Mouse (Mus musculus) adipocyte (in vitro differentiated cells): ENCODE measurements around the gene Nxf1.

Experiments used
- DNase-seq: peaks from one replicate; pipeline ENCODE4 v3.0.0-alpha.2; 2016; ENCODE audit warnings: low spot score

The Nxf1 gene

DNA sequence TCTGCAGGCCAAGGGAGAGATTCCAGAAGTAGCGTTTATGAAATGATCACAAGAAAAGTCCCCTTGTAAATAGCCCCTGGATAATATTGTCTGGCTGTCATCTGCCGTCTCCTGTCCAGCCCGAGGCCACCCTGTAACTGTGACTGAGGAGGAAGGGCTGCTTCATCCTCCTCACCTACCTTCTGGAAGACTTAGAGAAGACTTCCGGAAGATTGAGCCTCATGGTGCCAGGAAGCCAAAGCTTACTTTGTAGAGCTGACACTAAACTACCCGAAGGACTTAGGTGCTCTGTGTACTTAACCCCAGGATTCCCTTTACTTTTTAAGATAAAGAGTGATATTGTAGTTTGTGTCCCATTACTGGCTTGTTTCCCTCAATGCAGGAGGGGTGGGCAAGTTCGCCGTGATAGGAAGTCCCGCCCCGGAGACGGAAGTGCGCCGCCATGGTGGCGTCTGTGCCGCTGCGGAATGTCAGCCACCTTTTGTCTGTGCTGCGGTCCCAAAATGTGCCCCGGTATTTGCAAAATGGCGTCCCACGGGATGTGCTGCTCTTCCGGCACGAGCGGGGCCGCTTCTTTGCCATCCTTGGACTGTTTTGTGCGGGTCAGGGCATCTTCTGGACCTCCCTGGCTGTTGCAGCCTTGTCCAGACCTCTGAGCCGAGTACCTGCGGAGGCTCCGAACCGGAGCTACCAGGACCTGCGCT lies 13.8 kb downstream of the Nxf1 start, which contains the start of gene Tmem223:
Tmem223 (plus strand) TSS at position 430 of the 704 bp plus-strand sequence.
- no peak for DNase-seq

DNA sequence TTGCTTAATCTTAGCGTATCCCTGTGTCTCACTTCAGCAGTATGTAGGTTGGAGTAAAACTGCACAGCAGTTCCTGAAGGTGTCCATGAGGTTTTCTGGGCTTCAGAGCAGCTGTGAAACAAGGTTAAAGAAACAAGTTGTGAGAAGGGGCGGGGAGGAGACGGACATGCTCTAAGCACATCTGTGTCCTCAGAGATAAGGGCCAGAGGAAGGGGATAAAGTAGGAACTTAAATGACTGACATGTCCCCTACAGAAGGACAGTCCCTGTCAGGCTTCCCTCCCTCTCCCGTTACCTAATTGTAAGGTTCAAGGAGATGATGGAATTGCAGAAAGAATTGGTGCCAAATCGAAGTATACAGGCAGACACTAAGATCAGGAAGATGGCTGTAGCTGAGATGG lies 16.1 kb downstream of the Nxf1 start:
- DNase-seq = no peak

DNA sequence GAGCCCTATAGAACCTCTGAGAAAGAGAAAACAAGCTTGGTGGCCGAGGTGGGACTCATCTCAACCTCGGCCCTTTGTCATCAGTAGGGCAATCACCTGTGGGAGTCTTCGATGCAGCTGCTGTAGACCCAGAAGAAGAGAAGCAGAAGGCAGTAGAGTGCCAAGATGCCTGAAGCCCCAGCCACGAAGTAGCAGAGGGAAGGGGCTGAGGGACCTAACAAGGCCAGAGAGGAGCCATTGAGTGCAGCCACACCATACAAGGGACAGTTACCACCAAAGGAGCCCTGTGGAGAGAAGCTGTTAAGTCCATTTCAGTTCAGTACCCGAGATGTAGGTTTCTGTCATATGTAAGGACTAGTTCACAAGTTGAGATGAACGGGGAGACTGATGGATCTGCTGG lies 16.5 kb downstream of the Nxf1 start:
- no peak for DNase-seq

DNA sequence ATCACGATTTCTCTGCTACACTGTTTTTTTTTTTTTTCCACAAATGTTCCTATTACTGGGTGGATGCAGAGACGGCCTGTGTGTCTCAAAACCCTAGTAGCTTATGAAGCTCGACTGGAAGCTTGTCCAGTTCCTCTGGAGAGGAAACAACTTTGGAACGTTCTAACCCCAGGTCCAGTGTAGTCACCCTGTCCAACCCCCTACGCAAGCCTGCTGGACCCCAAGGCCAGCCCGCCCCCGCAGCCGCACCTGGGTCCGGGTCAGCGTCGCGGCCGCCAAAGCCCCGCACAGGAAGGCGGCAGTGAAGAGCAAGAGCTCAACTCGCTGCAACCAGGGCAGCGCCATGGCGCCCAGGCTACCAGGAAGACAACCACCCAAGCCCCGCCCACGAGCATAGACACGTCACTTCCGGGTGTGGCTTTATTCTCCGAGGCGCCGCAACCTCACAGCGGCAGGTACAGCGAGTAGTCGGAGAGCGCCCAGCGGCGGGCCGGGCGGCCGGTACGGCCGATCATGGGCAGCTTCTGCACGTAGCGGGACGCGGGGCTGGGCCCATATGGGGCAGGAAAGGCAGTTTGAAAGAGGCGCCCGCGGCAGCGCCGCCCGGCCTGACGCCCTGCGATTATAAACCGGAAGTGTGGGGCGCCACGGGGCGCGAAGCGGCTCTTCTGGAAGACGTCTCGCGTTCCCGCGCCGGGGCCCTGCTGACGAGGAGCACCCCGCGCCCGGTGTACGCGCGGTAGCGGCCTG lies 17.4 kb downstream of the Nxf1 start, which contains the start of gene Tmem179b:
Tmem179b (minus strand) TSS at position 382 of the 750 bp plus-strand sequence.
- DNase-seq = peak; percentile 97

DNA sequence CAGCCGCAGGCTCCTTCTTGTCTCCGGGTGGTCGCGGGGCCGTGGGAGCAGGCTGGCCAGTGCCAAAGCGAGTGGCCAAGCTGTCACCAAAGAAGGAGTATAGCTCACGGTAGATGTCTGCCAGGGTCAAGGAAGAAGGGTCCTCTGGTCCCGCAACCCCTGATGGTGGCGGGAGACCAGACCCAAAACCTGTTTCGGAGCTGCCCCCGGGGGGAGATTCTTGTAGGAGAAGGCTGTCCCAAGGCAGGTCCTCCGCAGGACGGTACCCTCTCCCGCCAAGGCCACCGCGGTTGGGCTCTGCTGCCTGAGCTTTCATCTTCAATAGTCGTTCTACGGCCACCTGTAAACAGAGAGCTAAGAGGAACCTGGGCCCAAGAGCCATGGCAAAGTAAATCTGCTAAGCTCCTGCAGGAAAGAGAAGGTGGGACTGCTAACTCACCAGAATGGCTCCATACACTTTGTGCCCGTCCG lies 18.1 kb downstream of the Nxf1 start:
- DNase-seq = no peak

DNA sequence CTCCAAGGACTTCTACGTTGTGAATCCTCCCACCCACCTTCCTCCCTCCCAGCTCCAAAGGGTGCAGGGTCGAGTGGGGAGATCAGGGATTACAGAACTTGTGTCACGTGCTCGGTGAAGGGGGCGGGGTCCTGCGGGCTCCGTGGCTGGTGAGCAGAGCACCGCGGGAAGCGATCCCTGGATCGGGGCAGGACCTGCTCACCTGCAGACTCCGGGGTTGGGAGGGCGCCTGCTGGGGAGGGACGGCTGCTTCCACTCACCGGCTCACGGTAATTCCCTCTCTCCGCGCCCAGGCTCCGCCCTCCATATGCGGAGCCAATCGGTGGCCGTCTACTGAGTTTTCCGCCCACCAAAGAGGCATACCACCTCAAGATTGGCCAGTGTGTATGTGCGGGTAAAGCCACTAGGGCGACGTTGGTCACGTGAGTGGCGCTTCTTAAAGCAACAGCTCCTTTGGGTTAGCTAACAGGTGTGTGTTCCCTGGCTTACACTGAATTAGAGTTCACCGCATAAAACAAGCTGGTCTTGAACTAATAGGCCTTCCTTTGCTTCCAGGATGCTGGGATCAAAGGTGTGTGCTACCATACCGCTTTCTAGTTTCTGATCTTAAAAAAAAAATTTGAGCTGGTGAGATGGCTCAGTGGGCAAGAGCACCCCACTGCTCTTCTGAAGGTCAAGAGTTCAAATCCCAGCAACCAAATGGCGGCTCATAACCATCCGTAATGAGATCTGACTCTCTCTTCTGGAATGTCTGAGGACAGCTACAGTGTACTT lies 29.3 kb downstream of the Nxf1 start, which contains the start of gene Taf6l:
Taf6l (minus strand) TSS at position 410 of the 774 bp plus-strand sequence.
- peak; percentile 97 for DNase-seq

DNA sequence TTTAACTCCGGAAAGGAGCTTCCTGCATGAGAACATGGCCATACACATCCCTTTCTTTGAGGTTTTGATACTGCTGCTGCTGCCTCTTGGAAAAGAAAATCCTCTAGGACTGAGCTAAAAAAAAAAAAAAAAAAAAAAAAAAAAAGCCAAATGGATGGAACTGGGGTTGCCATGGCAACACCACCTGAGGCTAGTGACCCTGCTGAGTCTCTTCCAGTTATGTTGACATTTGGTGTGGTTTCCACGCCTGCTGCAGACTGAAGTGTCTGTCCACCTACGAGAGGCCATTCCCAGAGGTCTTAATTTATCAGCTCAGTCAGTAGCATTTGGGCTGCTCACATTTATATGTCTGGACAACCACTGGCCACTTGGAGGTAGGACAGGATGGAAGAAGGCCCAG lies 31.6 kb downstream of the Nxf1 start:
- no peak for DNase-seq

DNA sequence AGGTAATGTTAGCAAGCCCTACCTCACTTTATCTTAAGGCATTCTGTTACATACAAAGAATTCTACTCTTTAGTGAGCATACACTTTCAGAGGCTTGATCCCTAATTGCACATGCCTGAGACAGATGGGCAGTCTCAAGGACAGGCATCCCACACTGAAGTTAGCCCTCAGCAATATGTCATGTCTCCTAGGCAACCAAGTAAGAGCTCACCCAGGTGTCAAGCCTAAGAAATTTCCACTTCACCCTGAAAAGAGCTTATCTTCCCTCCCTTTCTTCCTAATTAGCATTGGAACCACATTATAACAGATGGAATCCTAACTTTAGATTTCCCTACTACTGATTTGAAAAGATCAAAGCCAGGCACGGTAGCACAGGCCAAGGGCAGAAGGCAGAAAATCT lies 32.3 kb downstream of the Nxf1 start:
- no peak for DNase-seq

DNA sequence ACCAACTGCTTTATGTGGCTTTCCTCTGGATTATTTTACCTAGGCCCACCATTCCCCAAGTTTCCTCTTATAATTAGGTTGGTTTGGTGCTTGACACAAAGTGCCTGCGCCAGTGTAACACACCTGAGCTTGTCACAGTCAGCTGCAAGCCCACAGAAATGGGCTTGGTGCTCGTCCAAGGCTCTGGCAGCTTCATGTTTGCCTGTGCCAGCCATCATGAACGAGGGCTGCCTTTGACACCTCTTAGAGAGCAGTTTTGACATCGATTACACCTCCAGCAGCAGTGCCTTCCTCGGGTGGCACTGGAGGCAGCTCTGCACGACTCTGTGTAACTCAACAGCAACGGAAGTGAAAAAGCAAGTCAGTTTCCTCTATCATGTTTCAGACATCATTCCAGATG lies 33.3 kb downstream of the Nxf1 start:
- DNase-seq = no peak

DNA sequence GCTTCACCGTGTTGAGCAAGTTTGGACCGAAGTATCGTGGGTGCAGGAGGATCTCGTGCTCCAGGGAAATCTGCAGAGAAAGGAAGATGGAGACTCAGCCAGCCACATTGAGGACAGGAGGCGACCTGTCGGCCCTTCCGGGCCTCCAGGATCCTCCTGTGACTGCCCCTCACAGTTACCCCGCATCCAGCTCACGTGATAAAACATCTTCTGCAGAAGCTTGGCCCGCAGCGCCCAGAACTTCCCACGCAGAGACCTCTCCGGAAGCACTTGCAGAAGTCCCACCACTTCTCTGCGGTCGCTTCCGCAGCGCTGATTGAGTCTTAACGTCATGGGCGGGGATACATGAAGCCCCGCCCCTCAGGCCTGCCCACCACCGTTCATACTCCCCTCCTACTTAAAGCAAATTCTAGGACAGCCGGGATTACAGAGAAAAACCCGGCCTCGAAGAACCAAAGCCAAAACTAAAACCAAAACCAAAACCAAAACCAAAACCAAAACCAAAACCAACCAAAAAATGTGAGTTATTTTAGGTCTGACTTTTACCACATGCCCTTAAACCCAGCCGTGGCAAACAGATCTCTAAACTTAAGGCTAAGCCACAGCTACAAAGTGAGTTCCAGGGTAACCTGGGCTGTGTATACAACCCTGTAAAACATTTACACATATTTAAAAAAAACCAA lies 41.5 kb downstream of the Nxf1 start, which contains the start of gene Polr2g:
Polr2g (minus strand) TSS at position 314 of the 683 bp plus-strand sequence.
- peak; percentile 97 for DNase-seq

DNA sequence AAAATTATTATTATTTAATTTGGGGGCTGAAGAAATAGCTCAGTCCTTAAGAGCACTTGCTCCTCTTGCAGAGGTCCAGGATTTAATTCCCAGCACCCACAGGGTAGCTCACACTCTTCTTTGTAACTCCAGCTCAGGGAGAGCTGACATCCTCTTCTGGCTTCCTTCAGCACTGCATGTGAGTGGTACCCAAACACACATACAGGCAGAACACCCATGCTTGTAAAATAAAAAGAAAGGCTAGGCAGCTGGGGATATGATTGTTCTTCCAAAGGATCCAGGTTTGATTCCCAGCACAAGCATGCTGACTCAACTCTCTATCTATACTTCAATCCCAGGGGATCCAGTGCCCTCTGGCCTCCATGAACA lies 42.1 kb downstream of the Nxf1 start:
- DNase-seq = peak; percentile 31

DNA sequence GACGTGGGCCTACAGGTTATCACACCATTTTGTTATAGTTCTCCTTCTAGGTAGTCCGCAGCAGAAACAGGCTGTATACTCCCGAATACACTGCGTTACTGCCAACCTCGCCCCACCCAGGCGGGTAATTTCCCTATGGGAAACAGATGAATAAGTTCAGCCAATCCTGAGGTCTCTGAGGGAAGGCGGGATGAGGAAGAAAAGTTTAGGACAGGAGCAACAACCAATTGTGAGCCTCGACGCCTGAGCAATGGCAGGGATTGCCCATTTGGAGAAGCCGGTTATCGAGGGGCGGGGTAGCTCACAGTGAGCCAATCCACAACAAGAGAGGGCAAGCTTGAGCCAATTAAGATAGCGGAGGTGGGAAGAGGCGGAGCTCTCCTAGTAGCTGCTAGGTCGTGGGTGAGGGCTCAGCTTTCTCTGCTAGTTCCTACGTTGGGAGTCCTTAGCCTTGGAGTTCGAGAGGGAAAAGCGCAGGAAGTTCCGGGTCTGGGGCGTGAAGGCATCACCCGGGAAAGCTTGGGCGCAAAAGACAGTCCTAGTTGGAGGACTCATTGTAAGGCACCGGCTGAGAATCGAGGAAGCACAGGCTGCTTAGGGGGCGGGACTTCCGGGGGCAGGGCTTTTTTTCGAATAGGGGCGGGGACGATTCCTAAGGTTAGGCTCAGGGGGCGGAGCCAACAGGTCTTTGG lies 45.4 kb downstream of the Nxf1 start, which contains the start of gene Zbtb3:
Zbtb3 (plus strand) TSS at position 426 of the 692 bp plus-strand sequence.
- DNase-seq = peak; percentile 100

DNA sequence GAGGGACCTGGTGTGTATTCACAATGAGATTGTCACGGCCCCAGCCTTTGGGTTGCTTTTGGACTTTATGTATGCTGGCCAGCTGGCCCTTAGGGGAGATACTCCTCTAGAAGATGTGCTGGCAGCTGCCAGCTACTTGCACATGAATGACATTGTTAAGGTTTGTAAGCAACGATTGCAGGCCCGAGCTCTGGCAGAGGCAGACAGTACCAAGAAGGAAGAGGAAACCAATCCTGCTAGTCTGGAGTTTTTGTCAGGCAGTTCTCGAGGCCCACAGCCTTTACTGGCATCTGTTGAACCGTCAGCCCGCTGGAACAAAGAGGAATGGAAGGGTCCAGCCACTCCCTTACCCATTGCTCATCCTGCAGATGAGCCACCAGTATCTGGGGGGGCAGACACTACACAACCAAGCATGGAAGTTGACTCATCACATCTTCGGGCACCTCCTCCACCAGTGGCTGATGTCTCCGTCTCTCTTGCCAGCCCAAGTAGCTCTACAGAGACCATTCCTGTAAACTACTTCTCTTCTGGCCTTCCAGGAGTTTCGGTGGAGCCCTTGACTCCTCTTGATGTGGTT lies 46.4 kb downstream of the Nxf1 start:
- no peak for DNase-seq

DNA sequence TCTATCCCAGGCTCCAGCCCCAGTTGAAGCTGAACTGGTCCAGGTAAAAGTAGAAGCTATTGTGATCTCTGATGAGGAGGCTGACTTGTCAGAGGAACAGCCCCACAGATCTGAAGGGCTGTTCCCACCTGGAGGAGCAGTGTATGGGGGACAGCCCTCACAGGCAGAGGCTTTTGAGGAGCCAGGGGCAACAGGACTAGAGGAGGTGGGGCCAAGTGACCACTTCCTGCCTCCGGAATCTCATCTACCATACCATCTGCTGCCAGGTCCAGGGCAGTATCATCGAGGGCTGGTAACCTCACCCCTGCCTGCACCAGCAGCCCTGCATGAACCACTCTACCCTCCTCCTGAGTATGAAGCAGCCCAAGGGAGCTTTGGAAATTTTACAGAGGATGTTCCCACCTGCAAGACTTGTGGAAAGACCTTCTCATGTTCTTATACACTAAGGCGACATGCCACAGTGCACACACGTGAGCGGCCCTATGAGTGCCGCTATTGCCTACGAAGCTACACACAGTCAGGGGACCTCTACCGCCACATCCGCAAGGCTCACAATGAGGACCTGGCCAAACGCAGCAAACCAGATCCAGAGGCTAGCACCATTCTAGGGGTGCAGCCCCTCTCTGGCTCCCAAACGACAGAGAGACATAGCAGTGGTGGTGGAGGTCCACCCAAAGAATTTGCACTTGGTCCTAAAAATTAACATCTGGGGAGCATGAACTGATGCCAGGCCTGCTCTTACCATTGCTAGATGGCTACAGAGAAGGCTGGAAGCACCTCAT lies 47.2 kb downstream of the Nxf1 start:
- DNase-seq = no peak

DNA sequence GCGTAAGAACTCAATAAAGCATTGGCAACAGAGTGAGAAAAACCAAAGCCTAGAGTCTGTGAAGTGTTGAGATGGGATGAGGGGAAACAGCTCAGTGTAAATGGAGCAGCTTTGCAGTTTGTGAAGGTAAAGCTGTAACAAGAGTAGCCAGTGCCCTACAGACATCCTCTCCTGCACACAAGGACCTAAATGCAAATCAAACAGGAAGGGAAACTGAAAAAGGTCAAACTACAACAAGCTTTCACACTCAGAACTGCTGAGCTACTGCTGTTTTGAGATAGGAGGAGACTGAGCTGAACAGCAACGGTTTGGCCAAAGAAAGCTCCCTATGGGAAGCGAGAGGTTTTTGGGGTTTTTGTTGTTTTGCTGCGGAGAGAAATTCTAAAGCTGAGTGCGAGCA lies 49.9 kb downstream of the Nxf1 start:
- DNase-seq = no peak

DNA sequence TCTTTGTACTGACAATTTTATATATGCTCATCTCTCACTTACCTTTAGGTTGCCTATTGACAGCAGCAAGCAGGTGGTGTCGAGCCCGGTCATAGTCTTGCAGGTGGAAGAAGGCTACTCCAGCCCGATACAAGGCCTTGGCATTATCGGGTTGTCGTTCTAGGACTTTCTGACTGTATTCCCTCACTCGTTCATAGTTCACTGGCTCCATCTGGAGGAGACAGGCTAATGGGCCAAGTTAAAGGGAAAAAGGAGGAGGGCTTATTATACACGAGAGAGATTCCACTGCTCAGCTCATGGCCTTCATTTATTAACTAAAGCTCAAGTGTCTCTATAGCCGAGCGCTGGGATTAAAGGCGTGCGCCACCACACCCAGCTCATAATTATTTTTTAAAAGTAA lies 58.9 kb downstream of the Nxf1 start:
- peak; percentile 55 for DNase-seq

DNA sequence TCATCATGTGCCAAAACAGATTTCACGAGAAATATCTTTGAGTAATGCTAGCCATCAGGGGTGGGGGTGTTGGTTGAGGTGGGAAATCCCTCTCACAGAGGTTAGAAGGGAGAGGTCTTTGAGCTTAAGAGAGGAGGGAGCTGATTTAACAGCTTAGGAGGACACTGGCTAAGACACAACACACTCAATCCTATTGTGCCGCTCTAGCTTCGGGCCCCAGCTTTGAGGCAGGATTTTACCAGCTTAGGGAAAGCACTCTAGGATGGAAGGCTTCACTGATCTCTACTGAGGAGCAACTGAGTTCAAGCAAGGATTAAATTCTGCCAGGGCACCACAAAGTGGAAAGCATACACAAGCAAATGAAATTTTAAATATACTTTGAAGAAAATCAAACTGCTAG lies 60.1 kb downstream of the Nxf1 start:
- no peak for DNase-seq

DNA sequence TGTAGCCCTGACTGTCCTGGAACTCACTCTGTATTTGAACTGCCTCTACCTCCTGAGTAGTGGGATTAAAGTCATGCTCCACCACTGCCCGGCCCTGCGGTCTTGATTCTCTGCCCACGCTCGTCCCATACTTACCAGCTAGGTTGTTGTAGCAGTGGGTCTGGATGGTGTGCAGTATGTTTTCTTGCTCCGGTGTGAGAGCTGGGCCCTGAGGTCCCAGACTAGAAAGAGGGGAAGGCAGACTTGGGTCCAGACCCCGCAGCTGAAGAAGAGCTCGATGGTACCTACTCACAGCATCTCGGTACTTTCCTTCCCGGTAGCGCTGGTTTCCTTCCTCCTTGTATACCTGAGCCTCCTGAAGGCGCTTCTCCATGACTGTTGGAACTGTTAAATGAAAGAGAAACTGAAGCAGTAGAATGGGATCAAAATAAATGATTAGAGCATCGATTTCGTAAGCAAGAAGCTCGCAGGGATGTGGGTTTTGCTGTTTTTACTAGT lies 61.5 kb downstream of the Nxf1 start:
- no peak for DNase-seq

DNA sequence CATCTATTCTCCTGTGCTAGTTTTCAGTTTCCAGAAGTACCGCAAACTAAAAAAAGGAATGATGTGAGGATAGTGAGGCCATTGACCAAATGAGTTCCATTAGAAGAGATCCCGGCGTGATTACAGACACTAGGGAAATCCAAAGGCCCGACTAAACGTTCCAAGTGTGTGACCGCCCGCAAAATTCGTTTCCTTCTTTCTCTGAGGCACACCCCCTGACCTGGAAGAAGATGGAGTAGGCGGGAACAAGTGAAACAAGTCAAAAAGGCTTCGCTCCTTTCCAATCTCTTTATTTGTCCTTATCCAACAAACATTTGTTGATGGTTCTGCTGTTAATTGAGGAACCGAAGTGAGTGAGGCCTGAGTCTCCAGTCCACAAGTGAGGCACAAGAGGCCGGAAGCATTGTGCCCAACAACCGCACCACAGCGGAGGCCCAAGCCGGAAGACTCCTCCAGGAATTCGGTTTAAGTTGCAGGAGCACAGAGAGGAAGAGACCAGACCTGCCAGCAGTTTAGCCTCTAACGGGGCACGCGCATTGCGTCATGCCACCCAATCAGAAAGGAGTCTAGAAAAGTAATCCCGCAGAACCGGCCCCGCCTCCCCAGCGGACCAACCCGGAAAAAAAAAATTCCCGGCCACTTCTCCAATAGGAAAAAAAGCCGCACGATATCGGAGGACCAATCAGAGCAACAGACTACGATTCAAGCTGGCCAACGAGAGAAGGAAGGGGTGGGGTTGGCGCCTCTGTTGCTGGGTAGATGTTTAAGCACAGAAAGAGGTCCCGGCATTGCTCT lies 62.1 kb downstream of the Nxf1 start, which contains the start of gene Ttc9c:
Ttc9c (minus strand) TSS at position 533 of the 795 bp plus-strand sequence.
- DNase-seq = peak; percentile 100
